Mouse (Mus musculus): ENCODE data around the gene Pnp.

- peak; percentile 74; the same call in 1 of the 2 replicates for TF ChIP-seq POLR2A (IDR thresholded peaks at IDR 0.05; ENCODE audit: low read depth, low read length)
- no peak for TF ChIP-seq CTCF (IDR thresholded peaks at IDR 0.05; ENCODE audit: extremely low read depth, insufficient read length, insufficient replicate concordance, low read depth, low read length)
Measured at GRCm38 (mm10) chr14:50924281-50925064, 6.4 kb upstream of the Pnp start, which contains the start of the genes Osgep and Apex1.
